In genomic region chr19:53412149-53412848, GRCm38 (mm10) we compare ENCODE assay signal across 11 mouse cellular contexts. TPM values are rescaled to one million over a fixed set of nuclear protein-coding genes. Genes with fewer than 3 reads are reported as not detected.
DNase-seq lines count a peak whose midpoint lies in the region; ATAC-seq and TF ChIP-seq lines count a peak whose summit lies in the region.
"Had no signal": no experiment of that assay in that cellular context is flagged by ENCODE, and none has a peak within 500 bp of the region (broad histone marks: within the 10 kb centered on the region; RNA-seq: fewer than 3 reads in every experiment).

No protein-coding gene starts in this region.

- no peak for TF ChIP-seq POLR2A in myocyte (IDR thresholded peaks at IDR 0.05; ENCODE audit: insufficient read length, low read depth)

- no peaks in the 10 kb centered on the region for H3K36me3 ChIP-seq in heart, embryonic 10.5 days
- no peaks in the 10 kb centered on the region for H3K36me3 ChIP-seq in lung, embryonic 14.5 days (ENCODE audit: insufficient read depth)
- no peaks in the 10 kb centered on the region for H3K36me3 ChIP-seq in embryonic facial prominence, embryonic 10.5 days (replicated peaks)
- no peaks in the 10 kb centered on the region for H3K36me3 ChIP-seq in myocyte (ENCODE audit: control insufficient read depth, insufficient read depth)

- ATAC-seq in lung, embryonic 14.5 days (ENCODE audit: insufficient read depth) = peak; percentile 39; the same call in 1 of the 2 replicates

- TF ChIP-seq CTCF in lung, embryonic 14.5 days (IDR thresholded peaks at IDR 0.05; ENCODE audit: low read depth) = no peak

- no peak overlapping the region for H3K9ac ChIP-seq in lung, embryonic 14.5 days

- no peaks in the 10 kb centered on the region for H3K79me2 ChIP-seq in myocyte (ENCODE audit: control insufficient read depth, insufficient read depth)

- H3K4me3 ChIP-seq in heart, embryonic 10.5 days = no peak overlapping the region
- no peak overlapping the region for H3K4me3 ChIP-seq in lung, embryonic 14.5 days (ENCODE audit: low read depth, low read length)
- no peak overlapping the region; the same call in 1 of the 2 replicates for H3K4me3 ChIP-seq in embryonic facial prominence, embryonic 10.5 days
- H3K4me3 ChIP-seq in myocyte = no peak overlapping the region

- peak; percentile 80 for DNase-seq in heart, embryonic 10.5 days (ENCODE audit: low spot score)
- DNase-seq in heart, postnatal 10 days = no peak
- peak; percentile 60 for DNase-seq in lung, embryonic 14.5 days
- DNase-seq in lung, postnatal 4 days = no peak
- peak; percentile 46 for DNase-seq in embryonic facial prominence, embryonic 10.5 days (ENCODE audit: low spot score)
- no peak for DNase-seq in spleen, postnatal 14 days (ENCODE audit: low spot score in 2 of 2)
- DNase-seq in c-Kit-positive CD71-positive TER-119-positive erythroid progenitor cells, embryonic 14.5 days (ENCODE audit: low spot score) = no peak
- DNase-seq: cerebellum, adult 18-20 months had no signal

- H3K4me1 ChIP-seq in heart, embryonic 10.5 days = peaks cover 55% of the 10 kb centered on the region
- peaks cover 12% of the 10 kb centered on the region for H3K4me1 ChIP-seq in lung, embryonic 14.5 days (ENCODE audit: insufficient read depth)
- peaks cover 44% of the 10 kb centered on the region for H3K4me1 ChIP-seq in embryonic facial prominence, embryonic 10.5 days

- no peak overlapping the region for H3ac ChIP-seq in myocyte (ENCODE audit: control insufficient read depth, insufficient read length)

- H3K27me3 ChIP-seq in heart, embryonic 10.5 days (ENCODE audit: insufficient read depth, poor library complexity, severe bottlenecking) = no peaks in the 10 kb centered on the region
- H3K27me3 ChIP-seq in lung, embryonic 14.5 days (ENCODE audit: insufficient read depth, low read length) = no peaks in the 10 kb centered on the region
- no peaks in the 10 kb centered on the region for H3K27me3 ChIP-seq in embryonic facial prominence, embryonic 10.5 days (replicated peaks; ENCODE audit: low read depth, poor library complexity, severe bottlenecking)
- H3K27me3 ChIP-seq in myocyte (ENCODE audit: control insufficient read depth, insufficient read depth, insufficient read length) = no peaks in the 10 kb centered on the region

- no peaks in the 10 kb centered on the region for H3K9me3 ChIP-seq in heart, embryonic 10.5 days
- H3K9me3 ChIP-seq in lung, embryonic 14.5 days (ENCODE audit: low read depth, low read length) = no peaks in the 10 kb centered on the region
- H3K9me3 ChIP-seq in embryonic facial prominence, embryonic 10.5 days = no peaks in the 10 kb centered on the region

- 6% methylated on average over 6 of the region's 6 CpGs for WGBS in heart, embryonic 10.5 days
- 17% methylated on average over 6 of the region's 6 CpGs for WGBS in lung, embryonic 14.5 days
- 2% methylated on average over 6 of the region's 6 CpGs for WGBS in embryonic facial prominence, embryonic 10.5 days

- intact Hi-C loops in heart, postnatal 10 days (cut with DNase I) = no loop called here

- H3K4me2 ChIP-seq in lung, embryonic 14.5 days = no peak overlapping the region
- H3K4me2 ChIP-seq in myocyte (ENCODE audit: low read depth) = peak overlapping the region; percentile 94

- H3K27ac ChIP-seq in heart, embryonic 10.5 days = peak overlapping the region; percentile 80
- H3K27ac ChIP-seq in lung, embryonic 14.5 days (ENCODE audit: low read depth) = peak overlapping the region; percentile 78
- peak overlapping the region; percentile 85 for H3K27ac ChIP-seq in embryonic facial prominence, embryonic 10.5 days (replicated peaks)

TF ChIP-seq in myocyte, 11 proteins besides CTCF, POLR2A, EP300 and RAD21:
- TF ChIP-seq TCF12 (IDR thresholded peaks at IDR 0.05; ENCODE audit: insufficient read depth, poor library complexity, severe bottlenecking) = no peak
- TF ChIP-seq MYOG (IDR thresholded peaks at IDR 0.05; ENCODE audit: control insufficient read depth in 1 of 3, insufficient read depth in 1 of 3, insufficient read length in 2 of 3, low read depth in 2 of 3) = peak in 2 of 3 experiments; percentile 52 to 65
- TF ChIP-seq CEBPB (IDR thresholded peaks at IDR 0.05; ENCODE audit: insufficient read depth, poor library complexity, severe bottlenecking) = 0 out of 2 replicates have a peak, but pooled peaks have one; percentile 9
- TF ChIP-seq MYOD1 (IDR thresholded peaks at IDR 0.05; ENCODE audit: control insufficient read depth in 1 of 3, insufficient read length in 2 of 3, low read depth in 2 of 3) = peak in 2 of 3 experiments; percentile 8 to 71

RNA-seq across cellular contexts. Expression of gene Smndc1, which starts 21.9 kb away (rescaled TPM):
- polyA plus RNA-seq in heart, embryonic 10.5 days (2016; fragmentation: Nextera tagmentation; extraction: Ambion mirVana) = 27.6 and 31.7 TPM in 2 replicates
- total RNA-seq in heart, postnatal 10 days (2021) = 10 to 100 TPM; 37.3 to 39.5 TPM
- 45.8 and 49.4 TPM in 2 replicates for polyA plus RNA-seq in lung, embryonic 14.5 days (2014; fragmentation: Nextera tagmentation; extraction: Ambion mirVana)
- 46.7 and 49.1 TPM in 2 replicates for polyA plus RNA-seq in embryonic facial prominence, embryonic 10.5 days (2016; fragmentation: Nextera tagmentation; extraction: Ambion mirVana)
- 30.8 TPM for polyA plus RNA-seq in myocyte (2012; fragmentation: generic; extraction: Trizol)

RNA-seq across cellular contexts. Expression of gene Gm10197, which starts 40.7 kb away (rescaled TPM):
- polyA plus RNA-seq in heart, embryonic 10.5 days (2016; fragmentation: Nextera tagmentation; extraction: Ambion mirVana) = not detected in 2 replicates
- total RNA-seq in heart, postnatal 10 days (2021) = not detected
- polyA plus RNA-seq in lung, embryonic 14.5 days (2014; fragmentation: Nextera tagmentation; extraction: Ambion mirVana) = 4.8 and 5.8 TPM in 2 replicates
- 2.0 and 3.6 TPM in 2 replicates for polyA plus RNA-seq in embryonic facial prominence, embryonic 10.5 days (2016; fragmentation: Nextera tagmentation; extraction: Ambion mirVana)
- not detected for polyA plus RNA-seq in myocyte (2012; fragmentation: generic; extraction: Trizol)
- total RNA-seq: granulocyte monocyte progenitor cell, adult 5-6 weeks; liver, adult 2 months had no signal
- polyA plus RNA-seq: liver, adult 2 months had no signal

Comparison
In these comparisons a context has a peak if more than half of its experiments do, and no peak if none do; other contexts are left out.
1. DNase-seq: peak in heart, embryonic 10.5 days (single experiment), lung, embryonic 14.5 days (single experiment) and embryonic facial prominence, embryonic 10.5 days (single experiment); none in heart, postnatal 10 days (0 of 2), lung, postnatal 4 days (0 of 2), spleen, postnatal 14 days (0 of 2) and c-Kit-positive CD71-positive TER-119-positive erythroid progenitor cells, embryonic 14.5 days (single experiment).
2. Peak in every context shown above with its lines, with median percentiles within 50 percentile points of each other: H3K27ac ChIP-seq.